In the genomic region with DNA sequence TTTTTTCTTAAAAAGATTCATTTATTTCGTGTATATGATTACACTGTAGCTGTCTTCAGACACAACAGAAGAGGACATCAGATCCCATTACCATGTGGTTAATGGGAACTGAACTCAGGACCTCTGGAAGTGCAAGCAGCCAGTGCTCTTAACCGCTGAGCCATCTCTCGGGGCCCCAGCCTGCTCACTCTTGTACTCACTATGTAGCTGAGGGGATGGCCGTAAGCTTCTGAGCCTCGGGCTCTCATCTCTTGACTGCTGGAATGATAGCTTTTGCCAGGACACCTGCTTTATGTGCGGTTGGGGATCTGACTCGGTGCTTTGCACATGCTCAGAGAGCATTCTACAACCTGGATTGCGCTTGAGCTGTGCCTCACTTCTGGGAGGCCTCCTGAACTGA, we compare ENCODE assay signal across 19 mouse cellular contexts. TPM values are rescaled to one million over a fixed set of nuclear protein-coding genes. Genes with fewer than 3 reads are reported as not detected.
"Had no signal": no experiment of that assay in that cellular context is flagged by ENCODE, and none has a peak within 500 bp of the region (broad histone marks: within the 10 kb centered on the region; RNA-seq: fewer than 3 reads in every experiment).

No protein-coding gene starts in this region.

- DNase-seq: kidney, adult 11 months; kidney, adult 8-10 months; kidney, postnatal 10 days; kidney, postnatal 36 days; layer of hippocampus, postnatal 36 days; liver, postnatal 0 days; thymus, adult 18-20 months had no signal

- H3K36me3 ChIP-seq: limb, embryonic 15.5 days; midbrain, embryonic 15.5 days; neural tube, embryonic 13.5 days had no signal

- H3K9ac ChIP-seq: kidney, embryonic 15.5 days; limb, embryonic 15.5 days; liver, embryonic 14.5 days; liver, postnatal 0 days; lung, embryonic 14.5 days; midbrain, embryonic 12.5 days; midbrain, embryonic 15.5 days; neural tube, embryonic 13.5 days had no signal

- H3K4me2 ChIP-seq: kidney, embryonic 15.5 days; limb, embryonic 15.5 days; liver, embryonic 11.5 days; lung, embryonic 14.5 days; midbrain, embryonic 12.5 days; midbrain, embryonic 15.5 days; neural tube, embryonic 13.5 days had no signal

- H3K27ac ChIP-seq: kidney, embryonic 15.5 days; left cerebral cortex, adult 2 months; limb, embryonic 15.5 days; liver, embryonic 14.5 days; macrophage; midbrain, embryonic 12.5 days; midbrain, embryonic 15.5 days; neural tube, embryonic 13.5 days had no signal

- ATAC-seq: liver, postnatal 0 days; lung, postnatal 0 days; midbrain, embryonic 15.5 days had no signal

- H3K27me3 ChIP-seq: kidney, embryonic 15.5 days; limb, embryonic 15.5 days; midbrain, embryonic 15.5 days had no signal

- H3K9me3 ChIP-seq: limb, embryonic 15.5 days; midbrain, embryonic 12.5 days; midbrain, embryonic 15.5 days; neural tube, embryonic 13.5 days had no signal

- H3K4me3 ChIP-seq: kidney, embryonic 15.5 days; left cerebral cortex, adult 2 months; limb, embryonic 15.5 days; midbrain, embryonic 12.5 days; midbrain, embryonic 15.5 days; neural tube, embryonic 13.5 days had no signal

RNA-seq across cellular contexts. Expression of a gene that starts 1.4 kb away (rescaled TPM):
- total RNA-seq: neutrophil, adult 5-6 weeks had no signal
- polyA plus RNA-seq: macrophage had no signal
